Mouse (Mus musculus) hematopoietic stem cell, adult 5-6 weeks (primary cell): Measurements from ENCODE around the gene C1qtnf9. TPM values are rescaled to one million over a fixed set of nuclear protein-coding genes. Genes with fewer than 3 reads are reported as not detected.

Experiments
- ATAC-seq, 2 experiments: fragments of 125-278 bp in 1 of 2; replicated peaks in 1 of 2; 2 replicates each; pipeline ENCODE4 v1.8.0; 2016 to 2017; ENCODE audit warnings: inconsistent platforms in 2 of 2, mild to moderate bottlenecking in 2 of 2, moderate number of reproducible peaks in 2 of 2, low read depth in 1 of 2, moderate TSS enrichment in 1 of 2; ENCODE audit not compliant: low FRiP score in 2 of 2, poor library complexity in 2 of 2, severe bottlenecking in 2 of 2, insufficient read depth in 1 of 2, low TSS enrichment in 1 of 2
- total RNA-seq: library from RNA; stranded (forward); fragments of 172-1452, 232-1000 nt; gene quantifications from 2 replicates; pipeline ENCODE4 v1.2.3, GENCODE M21; 2017

Gene C1qtnf9
- total RNA-seq: not detected in 2 replicates

DNA sequence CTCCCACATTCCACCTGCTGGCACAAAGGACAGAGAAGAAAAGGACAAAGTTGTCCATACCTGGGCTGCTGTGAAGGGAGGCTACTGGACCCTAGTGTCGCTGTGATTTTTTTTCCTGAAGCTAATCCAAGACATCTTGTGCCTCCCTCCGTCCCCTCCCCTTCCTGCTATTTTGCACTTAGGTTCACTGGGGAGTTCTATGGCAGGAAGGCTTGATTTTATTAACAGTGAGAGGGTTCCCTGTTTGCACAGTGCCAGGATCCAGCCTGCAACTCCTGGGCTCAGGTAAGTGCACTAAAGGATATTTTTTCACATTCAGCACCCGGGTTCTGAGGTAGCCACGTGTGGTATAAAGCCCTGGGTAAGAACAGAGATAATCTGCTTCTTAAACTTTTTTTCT lies at the start of gene C1qtnf9:
TSS of gene C1qtnf9 (plus strand) at position 251 of the 400 bp plus-strand sequence.
- no peak for ATAC-seq

DNA sequence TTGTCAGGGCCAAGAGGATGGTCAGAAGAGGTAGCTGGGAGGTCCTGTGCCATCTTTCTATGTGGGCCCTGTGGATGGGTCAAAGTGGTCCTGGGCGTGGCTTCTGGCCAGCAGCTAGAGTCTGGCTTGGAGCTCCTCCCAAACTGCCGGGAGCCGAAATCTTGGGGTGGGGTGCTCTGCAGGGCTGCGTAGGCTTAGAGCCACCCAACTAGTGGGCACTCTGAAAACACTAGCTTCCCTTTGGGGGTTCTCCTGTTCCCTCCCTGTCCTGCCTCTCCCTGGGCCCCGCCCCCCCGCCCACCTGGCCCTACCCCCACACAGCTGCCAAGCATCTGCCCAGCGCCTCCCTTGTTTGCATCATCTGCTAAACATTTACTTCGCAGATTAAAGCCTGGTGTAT lies 46.6 kb upstream of the C1qtnf9 start:
- no peak for ATAC-seq

DNA sequence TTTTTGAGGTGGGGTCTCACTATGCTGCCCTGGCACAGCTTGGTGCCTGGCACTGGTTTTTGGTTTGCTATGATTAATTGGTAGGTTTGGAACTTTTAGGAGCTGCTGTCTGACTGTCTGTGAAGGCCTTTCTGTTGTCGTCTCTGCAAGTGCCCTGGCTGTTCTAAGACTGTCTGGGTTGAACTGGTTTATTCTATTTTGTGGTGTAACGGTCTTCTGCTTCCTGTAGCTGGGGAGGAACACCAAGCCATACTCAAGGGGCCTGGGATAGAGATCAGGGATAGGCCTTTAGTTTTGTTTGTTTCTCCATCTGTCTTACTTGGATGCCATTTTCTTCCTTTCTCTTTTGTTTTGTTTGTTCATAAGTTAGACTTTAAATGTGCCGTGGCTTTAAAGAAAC lies 46.0 kb upstream of the C1qtnf9 start:
- ATAC-seq: peak; percentile 21 to 35; a peak in 3 of 4 replicates

DNA sequence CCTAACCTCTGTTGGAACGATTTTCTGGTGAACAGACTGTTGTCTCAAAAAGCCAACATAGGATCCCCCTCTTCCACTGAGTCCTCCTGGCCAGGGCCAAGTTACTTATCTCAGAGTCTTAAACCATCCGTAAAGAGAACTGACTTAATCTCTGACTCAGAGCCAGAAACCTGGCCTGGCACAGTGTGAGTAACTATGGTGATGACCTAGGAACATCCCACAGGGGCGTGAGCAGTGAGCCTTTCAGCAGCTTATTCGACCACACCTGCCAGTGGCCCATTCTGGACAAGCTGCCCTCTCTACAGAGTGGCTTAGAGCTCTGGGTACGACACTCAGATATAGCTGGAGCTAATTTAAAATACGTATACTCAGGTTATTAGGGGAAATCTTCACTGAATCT lies 41.8 kb upstream of the C1qtnf9 start:
- no peak; a peak in 1 of 4 replicates for ATAC-seq

DNA sequence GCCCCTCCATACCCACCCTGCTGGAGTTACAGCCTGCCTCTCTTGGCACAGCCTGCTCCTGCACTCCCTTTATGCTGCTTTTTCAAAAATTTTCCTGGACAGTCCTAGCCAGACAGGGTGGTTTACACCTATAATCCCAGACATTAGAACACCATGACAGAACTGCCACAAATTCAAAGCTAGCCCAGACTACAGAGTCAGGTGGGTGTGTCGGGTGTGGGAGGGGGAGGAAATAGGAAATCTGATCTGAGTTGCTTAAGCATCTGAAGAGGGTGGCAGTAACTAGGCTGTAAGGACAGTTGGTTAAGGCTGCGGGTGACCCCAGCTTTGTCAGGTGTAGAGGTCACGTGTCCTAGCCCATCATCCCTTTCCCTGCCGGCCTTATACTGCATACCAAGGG lies 40.8 kb upstream of the C1qtnf9 start:
- ATAC-seq: peak in 1 of 2 experiments; percentile 23; a peak in 1 of 4 replicates

DNA sequence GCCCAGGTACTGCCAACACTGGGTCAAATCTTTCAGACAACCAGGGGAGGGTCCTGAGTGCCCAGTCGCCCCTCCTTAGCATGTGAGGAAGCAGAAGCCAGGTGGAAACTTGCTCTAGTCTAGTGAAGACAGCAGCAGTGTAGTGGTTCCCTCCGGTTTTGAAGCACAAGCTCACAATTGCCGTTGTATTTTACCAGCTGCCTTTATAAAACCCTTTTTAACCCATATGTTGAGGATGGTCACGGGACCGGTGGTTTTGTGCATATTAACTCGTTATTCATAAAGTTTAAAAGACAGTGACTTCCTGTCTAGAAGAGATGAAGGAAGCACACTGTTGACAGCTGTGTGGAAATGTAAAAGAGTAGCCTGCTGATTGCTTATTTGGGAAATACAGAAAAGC lies 35.9 kb upstream of the C1qtnf9 start:
- no peak for ATAC-seq

DNA sequence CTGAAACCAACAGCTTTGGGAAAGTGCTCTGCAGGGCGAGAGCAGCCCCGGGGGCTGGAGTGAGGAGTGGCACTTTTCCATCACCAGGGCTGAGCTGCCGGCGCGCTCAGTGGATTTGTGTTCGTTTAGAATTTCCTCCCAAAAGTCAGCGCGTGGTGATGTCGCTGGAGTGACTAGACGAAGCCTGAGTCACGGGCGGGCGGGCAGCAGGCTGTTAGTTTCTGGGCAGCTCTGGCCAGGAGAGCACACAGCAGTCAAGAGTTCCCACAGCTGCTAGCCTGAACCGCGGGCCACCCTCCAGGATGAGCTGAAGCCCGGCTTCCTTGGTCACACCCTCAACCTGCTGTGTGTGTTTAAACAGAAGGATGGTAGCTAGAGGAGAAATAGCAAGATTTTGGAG lies 35.1 kb upstream of the C1qtnf9 start:
- peak; percentile 10 to 20; a peak in 1 of 4 replicates for ATAC-seq

DNA sequence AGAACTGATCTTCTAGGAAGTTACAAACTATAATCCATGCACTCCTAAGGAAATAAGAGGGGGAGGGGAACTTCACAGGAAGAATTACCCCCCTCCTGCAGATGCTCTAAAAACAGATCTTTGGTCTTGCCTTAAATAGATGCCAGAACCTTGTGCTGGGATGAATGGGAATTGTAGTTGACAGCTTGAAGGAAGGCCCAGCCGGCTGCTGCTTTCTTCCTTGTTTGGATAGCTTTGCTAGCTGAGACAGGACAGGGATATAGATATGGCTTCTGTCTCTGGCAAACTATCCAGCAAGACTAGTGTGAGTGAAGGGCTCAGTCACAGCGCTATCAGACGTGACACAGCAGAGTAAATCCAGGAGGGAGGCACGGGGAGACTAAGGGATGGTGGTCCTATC lies 34.2 kb upstream of the C1qtnf9 start:
- no peak for ATAC-seq

DNA sequence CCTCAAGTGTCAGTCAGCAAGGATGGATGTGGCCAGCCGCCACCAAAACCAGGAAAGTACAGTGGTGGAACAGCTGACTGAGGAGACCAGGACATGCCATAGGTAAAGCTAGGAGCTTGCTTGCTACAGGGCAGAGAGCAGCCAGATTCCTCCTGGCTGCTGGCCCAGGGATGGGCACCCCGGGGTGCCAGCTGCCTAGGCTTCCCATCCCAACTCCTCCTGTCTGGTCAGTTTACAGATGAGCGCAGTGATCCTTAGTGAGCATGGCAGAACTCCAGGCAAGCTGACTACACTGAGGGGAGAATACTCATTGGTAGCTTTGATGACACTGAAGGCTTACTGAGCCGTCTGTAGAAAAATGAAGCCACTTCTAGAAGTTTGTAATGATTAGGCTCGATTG lies 32.7 kb upstream of the C1qtnf9 start:
- ATAC-seq: no peak

DNA sequence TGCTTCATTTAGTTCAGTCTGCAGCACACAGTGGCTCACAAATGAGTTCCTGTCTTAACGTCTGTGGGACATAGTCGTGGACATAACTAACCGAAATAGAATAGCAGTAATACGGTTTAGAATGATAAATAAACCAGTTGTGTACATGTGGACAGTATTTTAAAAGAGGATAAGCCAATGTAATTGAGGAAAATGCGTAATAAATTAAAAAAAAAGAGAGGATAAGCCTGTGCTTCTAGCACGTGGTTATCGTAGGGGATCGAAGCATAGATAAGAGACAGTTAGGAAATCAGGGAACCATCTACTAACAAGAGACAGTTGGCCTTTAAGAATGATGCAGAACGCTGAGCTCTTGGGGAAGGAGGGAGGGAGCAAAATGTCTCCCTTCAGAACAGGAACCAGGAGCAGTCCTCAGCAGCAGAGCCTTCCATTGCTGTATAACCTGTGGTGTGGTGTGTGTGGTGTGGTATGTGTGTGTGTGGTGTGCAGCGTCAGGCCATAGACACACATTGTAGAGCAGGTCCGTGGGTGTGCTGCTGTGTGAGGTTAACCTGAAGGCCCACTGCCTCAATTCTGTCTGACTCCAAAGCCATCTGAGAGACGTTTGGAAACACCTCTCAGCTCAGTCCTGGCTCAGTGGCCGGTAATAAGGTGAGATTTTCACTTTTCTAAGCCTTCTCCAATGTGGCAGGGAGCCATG lies 31.9 kb upstream of the C1qtnf9 start:
- ATAC-seq: peak; percentile 17 to 19; a peak in 2 of 4 replicates

DNA sequence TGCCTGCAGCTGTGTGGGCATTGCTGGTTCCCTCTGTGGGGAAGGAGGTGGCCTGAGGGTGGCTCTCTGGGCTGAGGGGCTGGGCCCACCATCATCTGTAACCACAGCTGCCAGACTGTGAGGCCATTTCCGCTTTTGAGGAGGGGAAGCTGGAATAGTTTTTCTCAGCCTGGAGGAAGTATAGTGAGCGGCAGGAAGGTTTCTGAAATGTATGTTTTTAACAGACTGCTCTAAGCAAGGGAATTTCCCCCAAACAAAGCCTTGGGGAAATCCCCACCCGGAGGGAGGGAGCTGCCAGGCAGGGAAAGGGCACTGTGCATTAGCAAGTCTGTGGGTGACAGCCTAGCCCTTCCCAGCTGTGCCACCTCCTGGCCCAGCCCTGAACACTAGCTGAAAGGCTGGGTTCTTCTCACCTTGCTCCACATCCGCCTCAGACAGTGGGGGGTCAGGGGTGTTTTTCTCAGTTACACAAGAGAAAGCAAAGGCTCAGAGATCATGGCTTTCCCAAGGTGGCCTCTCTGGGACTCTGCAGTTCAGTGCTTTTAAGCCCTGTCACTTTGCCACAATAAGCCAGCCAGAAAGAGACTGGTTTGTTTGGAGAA lies 31.2 kb upstream of the C1qtnf9 start:
- ATAC-seq: peak; percentile 73 to 82

DNA sequence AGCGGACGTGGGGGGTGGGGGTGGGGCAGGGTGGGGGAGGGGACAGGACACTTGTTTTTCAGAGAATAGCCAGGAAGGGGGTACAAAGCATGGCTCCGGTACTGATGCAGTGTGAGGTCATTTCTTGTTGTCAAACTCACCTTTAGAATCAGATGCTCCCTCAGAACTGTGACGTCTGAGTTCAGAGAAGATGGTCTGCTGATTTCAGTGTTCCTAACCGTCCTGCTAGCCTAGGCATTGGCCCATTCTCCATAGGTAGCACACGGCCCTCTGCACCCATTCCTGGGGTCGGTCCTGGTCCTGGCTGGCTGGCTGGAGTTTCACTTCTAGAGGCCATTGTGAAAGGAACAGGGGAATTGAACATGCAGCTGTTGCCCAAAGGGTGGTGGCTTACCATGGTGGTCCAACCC lies 30.7 kb upstream of the C1qtnf9 start:
- ATAC-seq: no peak

DNA sequence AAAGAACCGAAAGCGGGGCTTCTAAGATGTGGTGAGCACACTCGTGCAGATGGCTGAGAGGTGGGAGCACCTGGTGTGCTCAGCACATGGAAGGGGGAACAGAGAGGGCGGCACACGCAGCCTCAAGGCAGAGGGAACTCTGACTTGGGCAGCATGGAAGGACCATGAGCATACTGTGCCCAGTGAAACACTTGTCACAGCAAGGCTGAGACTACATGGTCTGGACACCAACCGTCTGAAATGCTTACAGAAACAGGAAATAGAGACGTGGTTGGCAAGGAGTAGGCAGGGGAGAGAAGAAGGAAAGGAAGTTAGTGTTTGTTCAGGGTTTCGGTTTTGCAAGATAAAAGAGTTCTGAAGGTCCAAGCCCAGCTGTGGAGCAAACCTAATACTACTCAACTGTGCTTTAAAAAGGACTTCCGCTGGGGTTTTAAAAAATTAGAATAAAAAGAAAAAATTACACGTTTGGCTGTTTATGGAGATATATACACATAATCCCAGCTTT lies 29.4 kb upstream of the C1qtnf9 start:
- peak; percentile 19 to 34 for ATAC-seq

DNA sequence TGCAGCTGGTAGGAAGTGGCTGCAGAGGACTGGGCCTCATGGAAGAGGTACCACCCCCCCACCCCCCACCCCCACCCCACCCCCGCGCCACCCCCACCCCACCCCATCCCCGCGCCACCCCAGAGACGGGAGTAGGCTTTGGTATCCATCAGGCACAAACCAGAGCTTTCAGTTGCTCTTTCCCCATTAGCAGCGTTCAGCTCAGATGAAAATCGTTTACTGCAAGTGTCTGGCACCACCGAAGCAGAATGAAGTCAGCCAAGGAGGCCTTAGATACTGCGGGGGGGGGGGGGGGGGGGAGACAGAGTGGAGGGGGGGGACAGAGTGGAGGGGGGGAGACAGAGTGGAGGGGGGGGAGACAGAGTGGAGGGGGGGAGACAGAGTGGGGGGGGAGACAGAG lies 28.8 kb upstream of the C1qtnf9 start:
- no peak for ATAC-seq

DNA sequence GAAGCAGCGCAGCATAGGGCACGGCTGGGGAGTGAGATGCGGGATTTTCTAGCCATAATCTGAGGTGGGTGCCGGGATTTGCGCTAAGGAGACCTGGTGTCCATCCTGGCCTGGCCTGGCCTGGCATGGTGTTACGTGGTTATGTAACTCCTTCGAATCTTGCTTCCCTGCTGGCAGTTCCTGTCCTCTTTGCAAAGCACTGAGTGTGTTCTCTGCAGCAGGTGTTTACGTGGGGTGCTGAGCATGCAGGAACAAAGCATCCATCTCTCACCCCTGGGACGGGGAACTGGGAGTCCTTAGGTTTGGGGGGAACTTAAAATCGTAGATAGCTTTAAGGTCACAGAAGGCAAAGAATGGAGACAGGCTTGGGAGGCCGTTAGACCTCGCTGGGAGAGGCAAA lies 28.3 kb upstream of the C1qtnf9 start:
- no peak for ATAC-seq

DNA sequence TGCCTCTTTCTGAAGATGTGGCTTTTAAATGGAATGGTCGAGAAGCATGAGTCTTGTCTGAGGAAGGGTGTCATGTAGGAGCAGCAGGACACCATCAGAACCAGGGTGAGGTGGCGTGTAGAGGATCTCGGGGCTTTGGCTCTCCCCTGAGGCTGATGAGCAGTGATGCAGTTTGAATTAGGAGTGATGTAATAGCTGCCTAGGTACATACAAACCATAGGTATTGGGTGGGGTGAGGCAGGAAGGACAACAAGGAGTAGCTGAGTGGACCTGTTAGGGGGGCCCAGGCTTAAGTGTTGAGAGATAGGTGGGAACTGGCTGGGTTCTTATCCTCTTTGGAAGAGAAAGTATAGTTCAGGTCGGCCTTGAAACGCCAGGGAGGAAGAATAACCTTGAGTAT lies 27.4 kb upstream of the C1qtnf9 start:
- ATAC-seq: no peak

DNA sequence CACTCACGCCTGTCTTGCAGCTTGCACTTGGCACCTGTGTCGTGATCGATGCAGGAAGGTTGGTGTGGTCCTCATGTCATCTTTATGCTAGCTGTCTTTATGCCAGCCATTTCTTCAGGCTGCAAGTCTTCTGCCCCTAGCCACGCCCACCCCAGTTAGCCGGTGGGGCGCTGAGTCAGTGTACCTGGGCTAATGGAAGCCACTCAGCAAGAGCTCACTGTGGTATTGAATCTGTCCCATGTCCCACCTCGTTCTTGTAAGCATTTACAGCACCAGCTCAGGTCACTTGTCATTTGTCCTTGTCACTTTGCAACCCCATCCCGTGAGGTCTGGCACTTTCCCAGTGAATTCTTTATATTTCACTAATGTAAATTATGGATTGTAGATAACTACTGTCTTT lies 26.9 kb upstream of the C1qtnf9 start:
- ATAC-seq: no peak

DNA sequence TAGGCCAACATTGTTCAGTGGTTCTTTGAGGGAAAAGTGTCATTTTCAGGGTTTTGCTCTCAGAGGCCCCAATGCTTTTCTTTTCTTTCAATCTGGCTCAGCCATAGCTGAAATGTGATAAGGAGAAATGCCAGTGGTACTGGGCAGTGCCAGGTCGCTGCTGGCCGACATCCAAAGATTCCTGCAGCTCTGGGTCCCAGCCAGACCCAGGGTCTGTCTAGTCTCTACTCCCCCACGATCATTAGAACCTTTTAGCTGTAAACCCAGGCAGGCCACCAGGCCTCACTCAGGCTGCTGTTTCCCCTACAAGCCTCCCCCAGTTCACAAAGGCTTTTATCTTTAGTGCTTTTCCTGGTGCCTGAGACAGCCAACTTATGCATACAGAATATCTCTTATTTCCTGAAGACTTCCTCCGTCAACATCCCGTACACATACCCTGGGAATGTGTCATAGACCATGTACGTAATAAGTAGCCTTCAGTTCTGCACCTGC lies 26.4 kb upstream of the C1qtnf9 start:
- ATAC-seq: no peak

DNA sequence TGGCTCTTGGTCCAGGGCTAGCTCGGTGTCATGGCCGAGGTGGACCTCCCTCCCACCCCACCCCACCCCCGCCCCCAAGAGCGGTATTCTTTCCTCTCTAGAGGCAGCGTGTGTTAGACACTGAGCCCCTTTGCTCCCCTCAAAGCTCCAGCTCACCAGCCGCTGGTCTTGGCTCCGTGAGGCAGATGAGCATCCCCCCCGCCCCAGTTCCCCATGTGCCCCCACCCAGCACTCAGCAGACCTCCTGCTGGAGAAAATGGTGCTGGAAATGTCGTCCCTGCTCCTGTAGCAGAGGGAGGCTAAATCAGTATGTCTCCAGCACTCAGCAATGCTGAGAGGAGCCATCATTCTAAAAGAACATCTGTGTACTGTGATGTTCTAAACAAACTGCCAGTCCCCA lies 24.3 kb upstream of the C1qtnf9 start:
- no peak for ATAC-seq
